Mouse (Mus musculus) liver, adult 2 months (tissue): Measurements from ENCODE around the gene Rnf20.

Experiments
- CTCF ChIP-seq: fragments of 200-500 bp; IDR thresholded peaks from 2 replicates; pipeline ENCODE4 v1.5.1; 2011; ENCODE audit warnings: low read depth, low read length, control low read depth
- POLR2A ChIP-seq: fragments of 200-500 bp; IDR thresholded peaks from 2 replicates; pipeline ENCODE4 v1.6.1; 2011; ENCODE audit warnings: low read length, control low read depth; ENCODE audit not compliant: insufficient read depth; ENCODE audit errors: extremely low read depth

DNA sequence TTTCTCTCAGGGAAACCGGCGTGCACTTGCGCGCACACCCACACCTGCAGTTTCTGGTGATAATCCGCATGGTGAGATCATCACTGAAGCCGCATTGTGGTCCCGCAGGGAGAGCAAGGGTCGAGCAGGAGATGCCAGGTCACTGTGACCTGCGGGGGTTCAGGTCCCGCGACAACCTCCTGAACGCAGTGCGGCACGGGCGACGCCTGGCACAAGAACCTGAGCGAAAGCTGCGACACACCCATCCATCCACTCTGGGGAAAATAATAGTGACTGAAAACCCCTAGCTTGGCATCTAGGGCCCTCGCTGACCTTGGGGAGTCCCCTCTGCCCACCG, 35.0 kb upstream of the Rnf20 start:
- no peak for TF ChIP-seq POLR2A
- no peak for TF ChIP-seq CTCF
